Mouse (Mus musculus): ENCODE results near the gene Piga.

- no peak for TF ChIP-seq CTCF (IDR thresholded peaks at IDR 0.05; ENCODE audit: insufficient read depth, low read depth, low read length)
- TF ChIP-seq POLR2A (IDR thresholded peaks at IDR 0.05; ENCODE audit: insufficient read depth, low read depth, low read length): no peak
Observed at GRCm38 (mm10) chrX:164419955-164420354, 368 bp downstream of the Piga start.

All from olfactory bulb, adult 2 months (tissue).